Mouse (Mus musculus) embryo, embryonic 10.5 days (tissue): ENCODE results near the gene Exoc3l4.
A peak's percentile ranks its signal among the peaks of the same experiment; 100 is the strongest.

Experiments
- DNase-seq: peaks from one replicate; pipeline ENCODE4 v3.0.0-alpha.2; 2015; ENCODE audit warnings: low spot score

Exoc3l4 gene

GRCm38 (mm10) chr12:111411631-111412355, 5.0 kb upstream of the Exoc3l4 start:
- no peak for DNase-seq

- DNase-seq: no peak
Measured at GRCm38 (mm10) chr12:111412581-111413284, 4.1 kb upstream of the Exoc3l4 start.

- peak; percentile 94 for DNase-seq
Measured at GRCm38 (mm10) chr12:111413300-111413699, 3.5 kb upstream of the Exoc3l4 start.

GRCm38 (mm10) chr12:111419918-111420317, 3.1 kb downstream of the Exoc3l4 start:
- DNase-seq: no peak

DNA sequence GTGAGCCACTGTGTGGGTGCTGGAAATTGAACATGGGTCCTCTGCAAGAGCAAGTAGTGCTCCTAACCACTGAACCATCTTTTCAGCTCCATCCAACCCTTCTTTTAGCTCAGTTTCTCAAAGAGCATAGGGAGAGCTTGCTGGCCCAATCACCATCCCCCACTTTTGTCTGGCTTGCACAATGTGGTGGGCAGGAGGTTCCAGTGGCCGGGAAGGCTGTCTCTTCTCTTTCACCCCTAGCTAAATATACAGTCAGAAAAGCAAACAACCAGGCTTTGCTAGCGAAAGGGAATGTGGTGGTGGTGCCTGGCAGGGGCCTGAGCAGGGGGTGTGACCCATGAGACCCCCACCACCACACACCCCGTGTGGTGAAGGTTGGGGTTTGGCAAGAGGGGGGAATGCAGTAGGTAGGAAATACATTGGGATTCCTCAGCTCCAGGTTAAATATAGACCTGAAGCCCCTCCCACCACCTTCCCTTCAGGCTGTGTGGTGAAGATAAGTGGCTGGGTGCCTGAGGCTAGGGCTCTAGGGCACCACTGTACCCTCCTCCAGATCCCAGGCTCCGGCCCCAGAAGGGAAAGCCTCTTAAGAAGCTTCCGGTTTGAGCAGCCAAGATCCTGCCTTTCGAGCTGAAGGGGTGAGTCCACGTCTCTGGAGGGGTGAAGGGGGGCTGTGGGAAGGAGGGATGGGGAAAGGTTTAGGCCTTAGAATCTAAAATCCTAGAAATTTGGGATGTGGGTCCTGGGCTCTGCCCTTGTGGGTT, 4.3 kb downstream of the Exoc3l4 start:
- no peak for DNase-seq

DNA sequence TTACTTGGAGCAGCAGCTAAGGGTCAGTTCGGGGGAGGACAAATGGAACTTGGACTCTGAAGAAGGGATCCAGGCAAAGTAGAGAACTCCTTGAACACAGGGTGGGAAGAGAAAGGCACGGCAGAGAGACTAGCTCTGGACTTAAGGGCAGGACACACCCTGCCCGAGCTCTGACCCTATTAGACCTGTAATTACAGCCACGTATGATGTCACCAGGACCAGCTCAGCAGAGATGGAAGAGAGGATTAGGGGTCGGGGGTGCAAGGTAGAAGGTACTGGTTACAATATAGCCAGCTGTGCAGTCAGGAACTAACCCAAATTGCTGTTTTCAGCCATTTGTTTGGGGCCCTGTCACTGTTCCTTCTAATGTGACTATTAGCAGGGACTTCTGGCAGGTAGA, 6.0 kb downstream of the Exoc3l4 start:
- DNase-seq: no peak

DNA sequence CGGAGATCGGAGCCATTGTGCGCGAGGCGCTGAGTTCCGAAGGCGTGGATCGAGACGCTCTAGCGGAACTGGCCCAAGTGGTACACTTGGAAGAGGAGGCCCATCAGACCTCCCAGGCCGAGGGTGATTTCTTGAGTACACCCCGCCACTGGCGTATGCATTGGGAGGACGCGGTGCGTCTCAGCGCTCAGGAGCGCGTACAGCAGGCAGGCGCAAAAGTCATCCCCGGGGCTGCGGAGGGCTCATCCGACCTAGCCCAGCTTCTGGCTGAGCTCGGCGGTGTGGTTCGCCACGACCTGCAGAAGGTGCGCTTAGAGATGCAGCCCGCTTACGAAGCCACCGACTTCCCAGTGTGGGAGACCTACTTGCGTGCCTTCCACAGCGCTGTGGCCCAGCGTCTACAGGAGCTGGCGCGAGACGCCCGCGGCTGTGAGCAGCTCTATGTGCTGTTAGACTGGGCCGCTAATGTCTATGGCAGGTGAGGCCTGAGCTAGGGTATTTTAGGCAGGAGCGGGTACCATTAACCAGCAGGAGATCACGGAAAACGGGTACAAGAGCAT, 6.8 kb downstream of the Exoc3l4 start:
- DNase-seq: no peak

GRCm38 (mm10) chr12:111424547-111424946, 7.7 kb downstream of the Exoc3l4 start:
- no peak for DNase-seq

DNA sequence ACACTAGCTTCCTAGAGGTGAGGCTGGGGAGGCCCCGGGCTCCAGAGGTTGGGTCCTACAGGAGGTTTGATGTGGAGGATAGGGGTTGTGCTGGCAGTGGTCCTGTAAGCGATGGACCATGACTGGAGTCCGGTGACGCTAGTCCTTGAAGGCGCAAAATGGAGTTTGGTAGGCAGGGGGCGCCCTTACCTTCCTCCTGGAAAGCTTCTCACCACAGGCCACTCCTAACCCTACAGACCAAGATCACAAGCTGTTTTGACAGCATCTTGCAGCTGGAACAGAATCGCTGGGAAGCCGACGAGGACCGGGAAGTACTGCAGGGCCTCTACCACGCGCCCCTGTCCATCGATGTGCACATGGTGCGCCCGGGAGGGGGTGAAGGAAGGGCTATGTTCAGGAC, 8.4 kb downstream of the Exoc3l4 start:
- DNase-seq: peak; percentile 94

DNA sequence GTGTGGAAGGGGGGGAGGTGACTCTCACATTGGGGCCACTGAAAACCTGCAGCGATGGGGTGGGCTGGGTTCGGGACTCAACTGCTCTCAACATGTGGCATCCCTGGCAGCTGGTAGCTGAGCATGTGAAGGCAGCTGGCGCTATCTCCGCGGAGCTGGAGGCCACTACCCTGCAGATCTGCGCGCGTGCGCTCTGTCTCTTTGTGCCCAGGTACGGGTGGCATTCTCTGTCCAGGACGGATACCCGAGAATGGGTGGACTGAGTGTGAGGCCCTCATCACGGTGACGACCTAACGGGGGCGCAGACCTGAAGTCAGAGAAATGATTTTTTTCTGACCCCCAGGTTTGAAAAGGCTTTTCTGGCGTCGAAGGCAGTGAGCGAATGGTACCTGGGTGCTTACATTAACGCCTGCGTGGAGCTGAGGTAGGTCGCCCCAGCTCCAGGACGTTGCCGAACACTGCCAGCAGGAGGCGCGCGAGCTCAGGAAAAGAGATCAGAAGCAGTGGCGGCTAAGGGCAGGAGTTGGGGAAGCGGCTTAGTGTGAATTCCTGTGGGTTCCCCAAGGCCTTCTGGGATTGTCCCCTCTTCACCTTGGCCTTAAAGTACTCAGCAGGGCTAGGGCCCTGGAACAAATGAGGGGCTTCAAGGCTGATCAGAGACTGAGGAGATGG, 9.1 kb downstream of the Exoc3l4 start:
- peak; percentile 91 for DNase-seq

- DNase-seq: no peak
Measured at GRCm38 (mm10) chr12:111427438-111428113, 10.8 kb downstream of the Exoc3l4 start.

DNA sequence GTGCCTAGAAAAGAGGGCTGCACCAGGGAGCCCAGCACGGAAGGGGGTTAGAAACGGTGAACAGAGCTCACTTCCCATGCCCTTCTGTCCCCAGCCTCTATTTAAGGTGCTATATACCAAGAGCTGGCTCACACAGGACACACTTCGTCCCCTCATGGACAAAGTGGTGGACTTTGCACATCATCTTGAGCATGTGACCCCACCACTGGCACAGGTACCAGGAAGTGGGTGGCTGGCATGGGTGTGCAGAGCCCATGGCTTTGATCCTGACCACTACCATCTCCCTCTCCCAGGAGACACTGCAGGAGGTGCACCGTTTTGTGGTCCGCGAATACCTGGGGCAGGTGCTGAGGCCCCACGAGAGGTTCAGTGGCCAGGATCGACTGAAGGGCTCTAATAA, 11.5 kb downstream of the Exoc3l4 start:
- DNase-seq: no peak

DNA sequence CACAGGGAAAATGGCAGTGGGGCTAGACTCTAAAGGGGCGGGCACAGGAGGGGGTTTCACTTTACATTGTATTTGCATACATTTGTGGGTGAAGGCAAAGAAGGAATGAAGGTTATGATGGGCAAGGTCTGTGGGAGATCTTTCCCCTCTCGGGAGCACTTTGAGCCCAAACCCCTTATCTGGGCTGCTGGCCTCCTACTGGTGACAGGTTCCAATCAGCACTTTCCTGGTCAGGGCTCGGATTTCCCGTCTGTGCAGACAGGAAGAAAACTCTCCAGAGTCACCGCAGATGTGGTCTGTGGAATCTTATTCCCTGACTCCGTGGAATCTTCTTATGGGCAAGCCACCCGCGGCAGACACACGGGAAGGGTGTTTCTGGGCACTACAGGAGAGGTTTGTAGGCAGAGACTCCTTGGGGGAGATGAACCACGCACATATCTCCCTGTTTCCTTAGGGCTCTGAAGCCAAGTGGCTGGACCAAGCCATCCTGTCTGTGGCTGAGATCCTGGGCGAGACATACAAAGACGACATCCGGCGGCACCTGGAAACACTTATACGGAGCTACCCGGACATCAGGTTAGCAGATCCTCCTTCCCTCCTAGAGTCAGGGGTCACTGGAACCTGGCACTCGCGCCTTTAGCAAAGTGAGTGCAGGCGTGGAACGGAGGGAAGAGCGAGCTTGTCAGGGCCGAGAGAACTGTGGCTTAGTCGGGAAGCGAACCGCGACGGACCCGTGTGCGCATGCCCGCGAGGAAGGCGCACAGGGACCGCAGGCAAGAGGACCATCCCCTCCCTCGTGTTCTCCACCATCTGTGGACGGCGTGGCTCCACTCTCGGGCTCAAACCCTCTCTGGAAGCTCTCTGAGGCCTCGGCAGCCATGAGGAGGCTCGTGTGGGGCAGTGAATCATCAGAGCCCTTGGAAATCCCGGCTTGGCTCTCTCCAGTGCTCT, 12.4 kb downstream of the Exoc3l4 start:
- DNase-seq: peak; percentile 73

DNA sequence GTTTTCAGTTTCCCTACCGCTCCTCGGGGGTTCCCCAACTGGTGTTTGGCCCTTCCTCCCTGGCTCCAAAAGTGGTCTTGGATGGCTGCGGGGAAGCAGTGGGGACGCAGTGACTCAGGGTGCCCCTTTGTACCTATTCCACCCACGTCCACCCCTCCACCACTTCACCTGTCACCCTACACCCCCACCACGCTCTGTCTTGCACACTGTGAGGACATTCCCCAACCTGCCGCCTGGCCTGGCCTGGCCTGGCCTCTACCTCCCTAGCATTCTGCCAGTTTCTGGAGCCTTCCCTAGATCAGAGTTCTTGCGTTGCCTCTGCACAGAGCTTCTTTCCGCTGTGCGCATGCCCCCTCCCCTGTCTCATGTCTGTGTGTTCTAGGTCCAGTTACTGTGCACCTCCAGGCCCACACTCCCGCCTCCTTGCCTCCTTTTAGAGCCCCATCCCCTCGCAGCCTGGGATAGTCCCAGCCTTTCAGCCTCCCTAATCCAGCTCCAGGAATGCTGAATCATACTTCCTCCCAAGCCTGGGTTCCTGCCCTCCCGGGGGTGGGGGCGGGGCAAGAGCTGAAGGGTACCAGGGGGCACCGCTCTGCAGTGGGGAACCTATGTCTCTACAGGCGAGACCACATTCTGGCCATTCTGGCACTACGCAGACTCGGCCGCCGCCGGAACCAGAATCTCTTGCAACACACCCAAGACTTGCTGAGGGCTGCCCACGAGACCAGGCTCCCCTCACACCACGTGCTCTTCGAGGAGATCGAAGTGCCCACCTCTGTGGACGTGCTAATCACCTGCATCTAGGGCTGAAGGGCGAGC, 13.4 kb downstream of the Exoc3l4 start:
- DNase-seq: peak; percentile 29

GRCm38 (mm10) chr12:111430868-111431817, 14.3 kb downstream of the Exoc3l4 start:
- no peak for DNase-seq

GRCm38 (mm10) chr12:111432097-111432496, 15.3 kb downstream of the Exoc3l4 start:
- no peak for DNase-seq

DNA sequence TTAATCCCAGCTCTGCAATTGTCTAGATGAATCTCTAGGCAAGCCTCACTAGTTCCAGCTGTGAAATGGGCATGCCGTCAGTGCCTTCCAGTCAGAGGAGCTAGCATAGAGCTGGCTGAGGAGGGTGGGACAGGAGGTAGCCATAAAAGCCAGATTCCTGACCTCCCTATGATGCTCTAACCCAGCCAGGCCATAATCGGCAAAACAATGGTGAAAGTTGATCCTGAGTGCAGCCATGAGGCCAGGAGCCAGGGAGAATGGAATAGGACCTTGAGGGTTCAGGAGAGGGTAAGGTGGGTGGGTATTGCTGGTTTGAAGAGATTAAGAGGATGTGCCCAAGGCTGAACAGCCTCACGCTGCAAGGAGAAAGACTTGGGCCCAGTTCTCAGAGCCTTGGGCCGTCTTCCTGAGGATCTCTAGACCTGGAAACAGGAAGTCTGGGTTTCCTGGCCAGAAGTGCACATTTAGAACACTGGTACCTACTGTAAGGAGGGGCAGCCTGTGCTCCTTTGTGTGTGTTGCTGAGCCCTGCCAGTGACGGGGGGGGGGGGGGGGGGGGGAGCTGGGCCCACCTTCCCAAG, 16.0 kb downstream of the Exoc3l4 start:
- DNase-seq: no peak
